ENCODE assay signal across 18 mouse cellular contexts in genomic region chr16:13474274-13474673, GRCm38 (mm10).
DNase-seq lines count a peak whose midpoint lies in the region; ATAC-seq lines count a peak whose summit lies in the region.
"Had no signal": no experiment of that assay in that cellular context is flagged by ENCODE, and none has a peak within 500 bp of the region (broad histone marks: within the 10 kb centered on the region; RNA-seq: fewer than 3 reads in every experiment).

No protein-coding gene starts in this region.

- DNase-seq in 3T3-L1 (ENCODE audit: low read depth, low spot score) (peak; percentile 77), NIH3T3 (ENCODE audit: low read depth) (peak; percentile 75)
- DNase-seq in fibroblast of lung, adult 2 months (ENCODE audit: low read depth) = peak; percentile 29
- no peak for DNase-seq in left cerebral cortex, adult 8-10 months (ENCODE audit: low spot score in 2 of 2)
- DNase-seq: adrenal gland, adult 2 months; adrenal gland, postnatal 10 days; adrenal gland, postnatal 25 days; cerebellum, adult 11 months; cerebellum, adult 18-20 months; cerebellum, adult 8-10 months; cerebellum, adult 9-11 months; cerebellum, postnatal 14 days; cerebellum, postnatal 36 days; embryo, embryonic 11 days; forebrain, postnatal 0 days had no signal

- no peak for ATAC-seq in granulocyte monocyte progenitor cell, adult 5-6 weeks (replicated peaks; ENCODE audit: poor library complexity, severe bottlenecking)
- ATAC-seq: forebrain, embryonic 13.5 days; forebrain, embryonic 15.5 days; forebrain, postnatal 0 days had no signal

Comparison
In these comparisons a context has a peak if more than half of its experiments do, and no peak if none do; other contexts are left out.
1. DNase-seq: peak in 3T3-L1 (single experiment), NIH3T3 (single experiment) and fibroblast of lung, adult 2 months (single experiment); none in left cerebral cortex, adult 8-10 months (0 of 2).